Mouse (Mus musculus) cerebellum, adult 2 months (tissue): Measurements from ENCODE around the gene Abcb7. TPM values are rescaled to one million over a fixed set of nuclear protein-coding genes. Genes with fewer than 3 reads are reported as not detected.

Experiments used
- DNase-seq, 2 experiments: peaks; one replicate each; pipeline ENCODE4 v3.0.0; 2021
- H3K27ac ChIP-seq: fragments of 200-500 bp; 2 replicates; pipeline ENCODE4 v1.5.1; 2012; ENCODE audit warnings: low read length, control low read depth, inconsistent platforms; ENCODE audit not compliant: insufficient read depth
- H3K27me3 ChIP-seq: fragments of 200-500 bp; 2 replicates; pipeline ENCODE4 v1.6.1; 2012; ENCODE audit warnings: inconsistent platforms, mild to moderate bottlenecking, low read length, moderate library complexity; ENCODE audit not compliant: control insufficient read depth, insufficient read depth
- H3K4me1 ChIP-seq: fragments of 200-500 bp; 2 replicates; pipeline ENCODE4 v1.6.1; 2011; ENCODE audit warnings: low read length; ENCODE audit not compliant: control insufficient read depth, insufficient read depth
- H3K4me3 ChIP-seq: fragments of 200-500 bp; replicated peaks from 2 replicates; pipeline ENCODE3; 2011; ENCODE audit warnings: mild to moderate bottlenecking, low read depth, low read length, control low read depth; ENCODE audit not compliant: insufficient read depth
- CTCF ChIP-seq: fragments of 200-500 bp; IDR thresholded peaks from 2 replicates; pipeline ENCODE4 v1.5.1; 2011; ENCODE audit warnings: low read depth, mild to moderate bottlenecking, control low read depth, low read length, moderate library complexity, borderline replicate concordance; ENCODE audit not compliant: insufficient read depth
- POLR2A ChIP-seq: fragments of 200-500 bp; IDR thresholded peaks from 2 replicates; pipeline ENCODE4 v1.6.1; 2011; ENCODE audit warnings: low read length, control low read depth, borderline replicate concordance; ENCODE audit not compliant: insufficient read depth
- WGBS: fragments of 180-500 bp; shearing (Covaris S2); methylation state at CpG from one replicate; pipeline ENCODE4 v1.1.7; 2018; 5-methylcytosine and 5-hydroxymethylcytosine counted together
- polyA plus RNA-seq: library from polyadenylated mRNA; depleted of rRNA; stranded (reverse); fragments of >200 nt; gene quantifications from 2 replicates; pipeline ENCODE4 v1.2.3, GENCODE M21; 2012; rRNA removed

The Abcb7 gene
- polyA plus RNA-seq, result 15.5 and 16.4 TPM in 2 replicates

DNA sequence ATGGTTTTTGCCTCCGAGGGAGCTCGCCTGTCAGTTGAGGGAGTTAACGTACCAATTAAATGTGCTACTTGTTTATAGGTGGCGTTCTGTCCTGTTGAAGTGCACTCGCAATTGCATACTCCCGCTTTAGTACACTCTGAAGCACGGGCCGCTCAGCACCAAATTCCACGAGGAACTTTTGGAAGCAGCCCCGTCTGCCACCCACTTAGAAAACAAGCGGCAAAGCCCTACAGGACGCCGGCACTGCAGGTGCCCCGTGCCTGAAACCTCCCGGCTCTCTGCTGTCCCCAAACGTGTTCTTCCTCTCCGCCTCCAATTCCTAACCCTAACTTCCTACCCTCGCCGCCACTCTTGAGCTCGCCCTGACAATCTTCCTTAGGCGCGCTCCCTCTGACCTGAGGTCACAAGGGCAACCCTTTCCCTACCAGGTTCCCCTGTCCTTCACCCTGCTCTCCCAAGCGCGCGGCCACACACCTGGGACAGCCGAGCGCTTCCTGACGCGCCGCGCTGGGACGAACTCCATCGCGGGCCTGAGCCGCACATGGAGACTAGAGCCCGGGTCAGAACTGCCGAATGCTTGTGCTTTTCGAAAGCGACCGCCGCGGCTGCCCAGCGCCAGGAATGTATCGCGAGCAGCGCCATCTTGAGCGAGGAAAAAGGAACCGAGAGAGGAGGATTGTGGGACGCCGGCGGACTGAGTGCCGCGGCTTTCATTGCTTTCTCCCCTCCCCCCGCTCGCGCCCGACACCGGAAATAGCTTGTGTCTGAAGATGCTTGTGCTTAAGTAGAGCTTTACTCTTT is at the start of gene Abcb7:
Gene Abcb7, minus strand, starts transcription at position 674 of the 801 bp plus-strand sequence.
- no peaks in the 10 kb centered on the region for H3K27me3 ChIP-seq
- peak within 1 kb of the TSS; percentile 89 for H3K4me3 ChIP-seq
- TF ChIP-seq POLR2A (no peak; the same call in 1 of the 2 replicates), CTCF (no peak)
- H3K4me1 ChIP-seq, result no peaks in the 10 kb centered on the region
- H3K27ac ChIP-seq, result peak within 1 kb of the TSS; percentile 68
- peak; percentile 84 to 85 for DNase-seq
- WGBS, result 9% methylated on average over 57 of the region's 58 CpGs

DNA sequence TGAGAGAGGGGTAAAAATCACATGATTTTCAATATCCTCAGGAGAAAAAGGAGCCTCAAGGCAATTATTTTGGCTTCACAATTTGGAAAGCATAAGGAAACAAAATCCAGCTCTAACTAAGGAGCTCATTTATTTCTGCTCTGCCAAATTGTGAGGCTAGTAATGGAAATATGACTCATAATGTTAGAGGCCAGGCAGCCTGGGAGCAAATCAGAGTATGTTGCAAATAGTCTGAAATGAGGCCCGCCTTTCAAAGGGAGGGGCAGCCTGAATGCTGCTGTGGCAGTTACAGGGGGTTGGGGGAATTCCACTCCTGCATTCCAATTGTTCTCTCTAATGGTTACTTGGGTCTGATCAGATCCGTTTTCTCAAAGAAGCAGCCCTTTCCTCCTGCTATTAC is 48.1 kb upstream of the Abcb7 start:
- TF ChIP-seq POLR2A, result no peak
- TF ChIP-seq CTCF, result no peak
- H3K27ac ChIP-seq, result no peak overlapping the region
- WGBS, result 48% methylated on average over 2 of the region's 2 CpGs
- H3K4me1 ChIP-seq, result no peaks in the 10 kb centered on the region
- H3K27me3 ChIP-seq, result no peaks in the 10 kb centered on the region
- no peak overlapping the region for H3K4me3 ChIP-seq
- no peak for DNase-seq

DNA sequence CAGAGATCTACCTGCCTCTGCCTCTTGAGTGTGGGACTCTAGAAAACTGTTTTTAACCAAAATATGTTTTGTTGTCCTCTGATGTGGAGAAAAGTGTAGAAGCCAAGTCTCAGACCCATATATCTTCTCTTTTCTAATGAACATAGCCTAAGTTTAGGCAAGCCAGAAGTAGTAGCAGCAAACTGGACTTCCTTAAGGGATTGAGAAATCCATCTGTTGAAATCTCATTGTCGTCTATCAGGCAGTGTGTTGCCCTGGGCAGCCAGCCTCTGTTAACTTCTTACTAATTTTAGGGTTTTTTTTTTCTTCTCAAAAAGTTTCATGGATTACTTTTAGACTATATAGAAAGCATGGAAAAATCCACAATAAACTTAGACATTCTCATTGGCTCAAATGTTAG is 38.8 kb upstream of the Abcb7 start:
- DNase-seq, result no peak
- no peak overlapping the region for H3K4me3 ChIP-seq
- H3K27me3 ChIP-seq, result no peaks in the 10 kb centered on the region
- H3K27ac ChIP-seq, result no peak overlapping the region
- TF ChIP-seq CTCF (no peak), POLR2A (no peak)
- H3K4me1 ChIP-seq, result no peaks in the 10 kb centered on the region
- WGBS, result 90% methylated on average over 1 of the region's 1 CpGs

DNA sequence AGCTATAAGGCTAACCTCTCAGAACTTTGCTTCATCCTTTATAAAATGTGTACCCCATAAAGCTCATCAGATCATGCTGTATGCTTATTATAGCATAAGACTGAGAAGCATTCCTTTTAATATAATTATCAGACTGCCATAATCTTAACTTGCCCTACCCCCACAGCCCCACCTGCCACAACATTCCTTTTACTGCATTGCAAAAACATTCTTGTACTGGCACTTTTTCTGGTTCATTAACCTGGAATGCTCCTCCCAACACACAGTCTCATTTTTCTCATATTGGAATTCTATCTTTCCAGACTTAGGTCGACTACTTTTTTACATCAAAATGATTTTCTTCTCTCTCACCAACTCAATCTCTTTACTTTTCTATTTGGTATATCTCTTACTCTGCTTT is 19.8 kb upstream of the Abcb7 start:
- no peak for DNase-seq
- Histone ChIP-seq H3K4me1 (no peaks in the 10 kb centered on the region), H3K27me3 (no peaks in the 10 kb centered on the region), H3K4me3 (no peak overlapping the region), H3K27ac (no peak overlapping the region)
- 45% methylated on average over 1 of the region's 1 CpGs for WGBS
- no peak for TF ChIP-seq CTCF
- TF ChIP-seq POLR2A, result no peak

DNA sequence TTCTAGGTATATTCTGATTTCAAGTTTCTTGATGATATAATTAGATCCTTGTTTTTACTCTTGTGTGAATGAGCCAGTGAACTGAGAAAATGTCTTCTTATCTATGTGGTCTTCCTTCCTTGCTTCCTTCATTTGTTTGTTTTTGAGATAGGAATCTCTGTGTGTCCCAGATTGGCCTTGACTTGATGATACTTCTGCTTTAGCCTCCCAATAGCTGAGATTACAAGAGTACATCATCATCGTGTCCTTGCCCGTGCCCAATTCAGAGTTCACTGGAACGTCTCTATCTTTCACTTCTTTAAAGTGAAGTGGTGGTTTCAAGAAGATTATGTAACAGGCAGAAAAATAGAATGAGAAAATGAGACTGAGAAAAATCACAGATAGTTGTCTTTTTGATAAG is 14.5 kb upstream of the Abcb7 start:
- Histone ChIP-seq H3K4me1 (no peaks in the 10 kb centered on the region), H3K27me3 (no peaks in the 10 kb centered on the region), H3K4me3 (no peak overlapping the region), H3K27ac (no peak overlapping the region)
- DNase-seq, result no peak
- WGBS, result 87% methylated on average over 3 of the region's 3 CpGs
- TF ChIP-seq CTCF (no peak), POLR2A (no peak)

DNA sequence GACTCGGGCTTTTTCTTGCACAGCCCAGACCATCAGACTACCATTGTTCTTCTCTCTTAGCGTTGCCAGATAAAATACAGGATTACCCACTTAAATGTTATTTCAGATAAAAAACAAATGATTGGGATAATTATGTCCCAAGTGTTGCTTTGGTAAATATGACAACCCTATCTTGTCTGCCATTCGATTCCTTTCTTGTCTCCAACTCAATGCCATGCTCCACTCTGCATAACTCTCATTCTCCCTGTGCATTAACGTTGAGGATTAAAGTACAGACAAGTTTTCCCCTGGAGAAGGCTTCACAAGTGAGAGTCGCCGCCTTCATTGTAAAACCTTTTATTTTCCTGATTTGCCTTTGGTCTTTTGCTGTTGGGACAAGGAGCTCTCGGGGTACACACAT is 339 bp upstream of the Abcb7 start:
- Histone ChIP-seq H3K4me3 (peak overlapping the region; percentile 89), H3K27me3 (no peaks in the 10 kb centered on the region), H3K4me1 (no peaks in the 10 kb centered on the region), H3K27ac (peak overlapping the region; percentile 27; the same call in 1 of the 2 replicates)
- 45% methylated on average over 7 of the region's 7 CpGs for WGBS
- no peak for TF ChIP-seq POLR2A
- no peak for TF ChIP-seq CTCF
- DNase-seq, result no peak

DNA sequence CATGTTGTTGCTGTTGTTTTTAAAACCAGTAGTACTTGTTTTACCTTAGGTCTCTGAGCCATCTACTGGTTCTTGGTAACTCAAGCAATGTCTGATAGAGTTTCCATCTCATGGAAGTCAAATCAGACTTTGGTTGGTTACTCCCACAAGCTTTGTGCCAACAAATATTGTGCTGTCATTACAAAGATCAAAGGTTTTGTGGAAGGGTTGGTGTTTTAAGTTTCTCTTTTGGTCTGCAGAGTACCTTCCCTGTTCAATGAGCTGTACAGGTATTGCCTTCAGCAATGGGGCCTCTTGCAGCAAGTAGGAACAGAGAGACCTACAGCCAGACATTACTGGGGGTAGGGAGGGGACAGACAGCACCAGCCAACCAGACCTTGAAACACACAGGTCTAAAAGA is 5.5 kb downstream of the Abcb7 start:
- H3K4me3 ChIP-seq, result no peak overlapping the region
- TF ChIP-seq POLR2A (no peak), CTCF (no peak)
- no peak overlapping the region for H3K27ac ChIP-seq
- no peaks in the 10 kb centered on the region for H3K4me1 ChIP-seq
- H3K27me3 ChIP-seq, result no peaks in the 10 kb centered on the region
- DNase-seq, result no peak

DNA sequence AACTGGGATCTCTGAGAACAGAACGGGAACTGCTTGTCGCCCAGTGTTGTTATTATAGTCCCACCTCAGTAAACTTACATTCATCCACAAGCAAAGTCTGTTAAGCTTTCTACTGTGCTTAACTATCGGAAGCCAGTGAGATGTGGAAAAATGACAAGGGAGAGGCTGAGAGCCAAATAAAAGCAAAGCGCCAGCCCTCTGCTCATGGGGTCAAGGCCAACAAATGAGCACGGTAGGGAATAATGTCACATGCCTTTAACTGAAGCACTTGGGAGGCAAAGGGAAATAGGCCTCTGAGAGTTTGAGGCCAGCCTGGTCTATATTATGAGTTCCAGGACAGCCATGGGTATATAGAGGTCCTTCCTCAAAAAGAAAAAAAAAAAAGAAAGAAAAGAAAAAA is 11.2 kb downstream of the Abcb7 start:
- 19% methylated on average over 5 of the region's 5 CpGs for WGBS
- Histone ChIP-seq H3K27me3 (no peaks in the 10 kb centered on the region), H3K4me1 (no peaks in the 10 kb centered on the region), H3K27ac (no peak overlapping the region), H3K4me3 (no peak overlapping the region)
- DNase-seq, result peak in 1 of 2 experiments; percentile 26
- TF ChIP-seq CTCF (no peak), POLR2A (no peak)
